Mouse (Mus musculus) CH12.LX (cell line): ENCODE measurements around the gene Ddx6.
A peak's percentile ranks its signal among the peaks of the same experiment; 100 is the strongest.

Source experiments
- CTCF ChIP-seq, 2 experiments: IDR thresholded peaks in 1 of 2; conservative IDR thresholded peaks in 1 of 2; 2 replicates each; pipeline ENCODE4 v1.5.1; 2011 to 2012; ENCODE audit warnings: low read depth in 2 of 2, low read length in 2 of 2, improper control_type of control experiment in 1 of 2, inconsistent platforms in 1 of 2, mild to moderate bottlenecking in 1 of 2, moderate library complexity in 1 of 2
- MAX ChIP-seq: IDR thresholded peaks from 2 replicates; pipeline ENCODE4 v1.6.1; 2011; ENCODE audit warnings: low read length, improper control_type of control experiment
- RCOR1 ChIP-seq: conservative IDR thresholded peaks from 2 replicates; pipeline ENCODE4 v1.6.1; 2012; ENCODE audit warnings: low read depth, mild to moderate bottlenecking, inconsistent platforms, low read length, improper control_type of control experiment
- USF2 ChIP-seq: conservative IDR thresholded peaks from 2 replicates; pipeline ENCODE4 v1.6.1; 2011; ENCODE audit warnings: low read depth, low read length, improper control_type of control experiment
- ZC3H11A ChIP-seq: IDR thresholded peaks from 2 replicates; pipeline ENCODE4 v1.6.1; 2012; ENCODE audit warnings: low read depth, mild to moderate bottlenecking, inconsistent platforms, low read length, improper control_type of control experiment

- no peak for TF ChIP-seq CTCF (conservative IDR thresholded peaks at IDR 0.05 in 1 of 2, IDR thresholded peaks at IDR 0.05 in 1 of 2; ENCODE audit: low read depth in 2 of 2, low read length in 2 of 2)
- TF ChIP-seq MAX = no peak
- no peak for TF ChIP-seq ZC3H11A
- 0 out of 2 replicates have a peak, but pooled peaks have one; percentile 40 for TF ChIP-seq RCOR1
- no peak for TF ChIP-seq USF2
These were observed 44.2 kb downstream of the Ddx6 start for GRCm38 (mm10) chr9:44648881-44649281.
